Mouse (Mus musculus): ENCODE data around the gene Gaa. TPM values are rescaled to one million over a fixed set of nuclear protein-coding genes. Genes with fewer than 3 reads are reported as not detected.

Gaa gene
- total RNA-seq, 2 experiments from 2014 or later: 25.2 to 29.4 TPM

GRCm38 (mm10) chr11:119300246-119300935 is 32.7 kb downstream of the Gaa start:
- peak; percentile 61 for ATAC-seq (replicated peaks; ENCODE audit: poor library complexity)

- no peak for ATAC-seq (replicated peaks; ENCODE audit: poor library complexity)
Measured at GRCm38 (mm10) chr11:119300986-119301385, 33.3 kb downstream of the Gaa start.

- peak; percentile 93 for ATAC-seq (replicated peaks; ENCODE audit: poor library complexity)
Measured at GRCm38 (mm10) chr11:119304904-119305712, 37.4 kb downstream of the Gaa start.

GRCm38 (mm10) chr11:119306762-119307657 is 39.3 kb downstream of the Gaa start:
- ATAC-seq (replicated peaks; ENCODE audit: poor library complexity): no peak

- no peak for ATAC-seq (replicated peaks; ENCODE audit: poor library complexity)
Measured at GRCm38 (mm10) chr11:119307658-119307867, 39.9 kb downstream of the Gaa start, which contains the start of gene Card14. TSS of gene Card14 (plus strand) at chr11:119307768.

GRCm38 (mm10) chr11:119307916-119308315 is 40.2 kb downstream of the Gaa start:
- no peak for ATAC-seq (replicated peaks; ENCODE audit: poor library complexity)

- no peak for ATAC-seq (replicated peaks; ENCODE audit: poor library complexity)
Measured at GRCm38 (mm10) chr11:119310621-119311020, 42.9 kb downstream of the Gaa start.

- ATAC-seq (replicated peaks; ENCODE audit: poor library complexity): no peak
Measured at GRCm38 (mm10) chr11:119314252-119314936, 46.7 kb downstream of the Gaa start.

GRCm38 (mm10) chr11:119316720-119317119 is 49.0 kb downstream of the Gaa start:
- no peak for ATAC-seq (replicated peaks; ENCODE audit: poor library complexity)

GRCm38 (mm10) chr11:119322521-119322920 is 54.8 kb downstream of the Gaa start:
- no peak for ATAC-seq (replicated peaks; ENCODE audit: poor library complexity)

- no peak for ATAC-seq (replicated peaks; ENCODE audit: poor library complexity)
Measured at GRCm38 (mm10) chr11:119325068-119325467, 57.4 kb downstream of the Gaa start.

GRCm38 (mm10) chr11:119330592-119330991 is 62.9 kb downstream of the Gaa start:
- ATAC-seq (replicated peaks; ENCODE audit: poor library complexity): no peak

- ATAC-seq (replicated peaks; ENCODE audit: poor library complexity): no peak
Measured at GRCm38 (mm10) chr11:119331970-119332369, 64.3 kb downstream of the Gaa start.

Other genes starting within 250 kb of the Gaa start
- gene Cbx2, start 244.9 kb upstream of the Gaa start, total RNA-seq (2015): 1.8 and 2.8 TPM in 2 replicates
- gene Cbx2, start 244.9 kb upstream of the Gaa start, total RNA-seq (2017): 3.0 and 3.2 TPM in 2 replicates
- gene Cbx8, start 226.9 kb upstream of the Gaa start, total RNA-seq (2015): 1.9 and 2.1 TPM in 2 replicates
- 2.7 and 3.6 TPM in 2 replicates for gene Cbx8, start 226.9 kb upstream of the Gaa start, total RNA-seq (2017)
- 19.9 and 21.5 TPM in 2 replicates for gene Cbx4, start 181.7 kb upstream of the Gaa start, total RNA-seq (2015)
- 24.8 and 25.4 TPM in 2 replicates for gene Cbx4, start 181.7 kb upstream of the Gaa start, total RNA-seq (2017)
- 1.9 and 2.1 TPM in 2 replicates for gene Tbc1d16, start 39.4 kb upstream of the Gaa start, total RNA-seq (2015)
- 2.1 and 3.0 TPM in 2 replicates for gene Tbc1d16, start 39.4 kb upstream of the Gaa start, total RNA-seq (2017)
- 4.4 and 4.9 TPM in 2 replicates for gene Ccdc40, start 39.3 kb upstream of the Gaa start, total RNA-seq (2015)
- gene Ccdc40, start 39.3 kb upstream of the Gaa start, total RNA-seq (2017): 11.2 and 14.3 TPM in 2 replicates
- gene Eif4a3, start 32.2 kb downstream of the Gaa start, total RNA-seq (2015): 320 and 348 TPM in 2 replicates
- 218 and 242 TPM in 2 replicates for gene Eif4a3, start 32.2 kb downstream of the Gaa start, total RNA-seq (2017)
- gene Card14, start 39.9 kb downstream of the Gaa start, total RNA-seq (2015): not detected in 2 replicates
- not detected in 2 replicates for gene Card14, start 39.9 kb downstream of the Gaa start, total RNA-seq (2017)
- gene Sgsh, start 87.6 kb downstream of the Gaa start, total RNA-seq (2015): 2.9 and 5.4 TPM in 2 replicates
- 3.9 and 4.6 TPM in 2 replicates for gene Sgsh, start 87.6 kb downstream of the Gaa start, total RNA-seq (2017)
- gene Slc26a11, start 87.7 kb downstream of the Gaa start, total RNA-seq (2015): 0.17 and 0.72 TPM in 2 replicates
- gene Slc26a11, start 87.7 kb downstream of the Gaa start, total RNA-seq (2017): 0.34 TPM in 1 of 2 replicates, not detected in the other
- gene Rnf213, start 125.2 kb downstream of the Gaa start, total RNA-seq (2015): 62.9 and 69.5 TPM in 2 replicates
- 36.4 and 45.5 TPM in 2 replicates for gene Rnf213, start 125.2 kb downstream of the Gaa start, total RNA-seq (2017)
- 3.1 and 6.4 TPM in 2 replicates for gene Endov, start 223.5 kb downstream of the Gaa start, total RNA-seq (2015)
- 6.7 and 8.7 TPM in 2 replicates for gene Endov, start 223.5 kb downstream of the Gaa start, total RNA-seq (2017)

Data from megakaryocyte progenitor cell, adult 5-6 weeks (primary cell).